Mouse (Mus musculus): ENCODE data around the gene Csrp3. TPM values are rescaled to one million over a fixed set of nuclear protein-coding genes. Genes with fewer than 3 reads are reported as not detected.

The Csrp3 gene
- polyA plus RNA-seq, 1 experiment from 2014 or later: 1.1 TPM

DNA sequence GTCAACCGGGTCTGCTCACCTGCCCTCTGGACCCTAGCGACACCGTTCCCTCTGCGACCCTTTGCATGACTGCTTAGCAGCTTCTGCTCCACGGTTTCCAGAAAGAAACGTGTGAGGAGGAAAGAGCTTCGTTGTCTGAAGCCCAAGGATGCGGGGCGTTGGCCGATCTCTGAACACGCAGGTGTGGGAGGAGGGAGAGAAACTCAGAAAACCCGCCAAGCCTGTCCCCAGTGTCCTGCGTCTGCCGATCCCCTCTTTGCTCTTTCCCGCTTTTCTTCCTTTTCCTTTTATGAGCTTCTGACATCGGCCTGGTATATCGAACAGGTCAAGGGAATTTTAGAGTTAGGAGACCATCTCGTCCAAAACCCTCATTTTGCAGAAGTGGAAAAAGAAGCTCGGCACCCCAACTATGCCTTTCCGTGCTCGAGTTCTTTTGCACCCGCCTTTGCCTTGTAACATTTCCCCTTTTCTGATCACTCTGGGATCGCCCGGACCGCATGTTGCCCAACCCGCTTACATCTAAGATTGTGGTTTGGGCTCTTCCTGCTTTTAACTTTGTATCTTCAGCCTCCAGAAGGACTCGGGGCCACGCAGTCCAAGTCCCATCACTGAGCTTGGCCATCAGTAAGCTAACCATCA, 34.3 kb upstream of the Csrp3 start:
- ATAC-seq (ENCODE audit: low read depth): no peak
- under 1% methylated on average over 28 of the region's 28 CpGs for WGBS (ENCODE audit: insufficient replicate concordance)
- Histone ChIP-seq H3K9me3 (replicated peaks) (no peaks in the 10 kb centered on the region), H3K27ac (peak overlapping the region; percentile 97), H3K9ac (peak overlapping the region; percentile 98), H3K4me1 (replicated peaks) (peaks cover 43% of the 10 kb centered on the region), H3K4me3 (replicated peaks) (peak overlapping the region; percentile 93), H3K36me3 (peaks cover 25% of the 10 kb centered on the region), H3K4me2 (peak overlapping the region; percentile 90), H3K27me3 (peaks cover 29% of the 10 kb centered on the region)
- peak; percentile 41 for DNase-seq

DNA sequence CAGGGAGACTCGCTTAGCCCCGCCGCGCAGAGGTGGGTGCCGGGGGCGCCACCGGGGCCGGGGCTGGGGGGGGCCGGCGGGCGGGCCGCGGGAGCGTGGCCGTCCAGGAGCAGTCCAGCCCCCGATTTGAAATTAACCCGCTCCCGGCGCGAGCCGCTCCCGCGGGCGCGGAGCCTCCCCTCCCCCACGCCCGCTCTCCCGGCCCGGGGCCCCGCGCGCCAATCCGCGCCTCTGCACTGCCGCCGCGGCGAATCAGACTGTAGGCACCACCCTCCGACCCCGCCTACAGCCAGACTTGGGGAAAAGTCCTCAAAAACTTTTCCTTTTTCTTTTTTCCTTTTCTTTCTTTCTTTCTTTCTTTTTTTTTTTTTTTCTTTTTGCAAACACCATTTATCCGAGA, 33.7 kb upstream of the Csrp3 start, which contains the start of gene E2f8:
Gene E2f8 (minus strand): TSS at position 111 of the 400 bp plus-strand sequence.
- ATAC-seq (ENCODE audit: low read depth): peak; percentile 72
- peak within 1 kb of the TSS; percentile 93 for H3K4me3 ChIP-seq (replicated peaks)
- H3K4me2 ChIP-seq: peak within 1 kb of the TSS; percentile 90
- 0% methylated on average over 30 of the region's 41 CpGs for WGBS (ENCODE audit: insufficient replicate concordance)
- H3K27ac ChIP-seq: peak within 1 kb of the TSS; percentile 97
- peaks cover 31% of the 10 kb centered on the region for H3K36me3 ChIP-seq
- peak; percentile 77 for DNase-seq
- peaks cover 23% of the 10 kb centered on the region for H3K27me3 ChIP-seq
- H3K9me3 ChIP-seq (replicated peaks): no peaks in the 10 kb centered on the region
- peak within 1 kb of the TSS; percentile 98 for H3K9ac ChIP-seq
- H3K4me1 ChIP-seq (replicated peaks): peaks cover 48% of the 10 kb centered on the region

DNA sequence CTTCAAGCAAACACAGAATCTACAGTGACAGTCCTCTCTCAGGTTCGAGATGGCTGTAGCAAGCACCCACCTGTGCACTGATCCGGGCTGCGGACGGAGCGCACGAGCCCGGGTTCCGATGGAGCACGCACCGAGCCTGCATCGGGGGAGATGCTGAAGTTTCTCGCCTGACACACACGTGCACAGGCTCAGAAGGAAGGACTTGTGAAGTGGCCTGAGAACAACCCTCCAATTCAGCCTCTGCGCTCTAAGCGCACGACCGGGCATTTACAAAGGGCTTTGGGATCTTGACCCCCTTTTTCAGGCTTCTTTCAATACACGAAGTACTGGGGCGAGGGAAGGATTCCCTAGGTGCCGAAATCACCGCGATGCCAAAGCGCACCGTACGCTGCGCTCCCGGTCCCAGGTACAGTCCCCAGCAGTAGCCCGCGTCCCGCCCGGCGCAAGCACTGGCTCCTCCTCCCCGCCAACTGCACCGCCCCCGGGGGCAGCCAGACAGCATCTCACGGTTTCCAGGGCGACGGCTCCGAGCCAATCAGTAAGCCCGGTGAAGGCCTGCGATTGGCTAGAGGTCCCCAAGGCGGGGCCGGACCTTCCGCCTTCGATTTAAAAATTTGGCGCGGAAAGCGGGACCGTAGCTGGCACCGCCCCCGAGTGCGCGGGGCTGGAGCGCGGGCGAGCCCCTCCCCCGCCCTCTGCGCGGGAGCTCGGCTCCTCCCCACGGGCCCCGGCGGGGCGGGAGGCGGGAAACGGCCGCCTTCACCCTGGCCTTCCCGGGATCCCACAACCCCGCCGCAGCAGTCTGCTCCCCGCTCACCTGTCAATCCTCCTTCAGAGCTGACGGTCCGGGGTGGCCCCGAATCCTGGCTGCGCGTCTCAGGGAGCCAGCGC, 33.0 kb upstream of the Csrp3 start:
- peak overlapping the region; percentile 93 for H3K4me3 ChIP-seq (replicated peaks)
- H3K4me2 ChIP-seq: peak overlapping the region; percentile 90
- peaks cover 48% of the 10 kb centered on the region for H3K4me1 ChIP-seq (replicated peaks)
- peaks cover 38% of the 10 kb centered on the region for H3K36me3 ChIP-seq
- no peaks in the 10 kb centered on the region for H3K9me3 ChIP-seq (replicated peaks)
- under 1% methylated on average over 77 of the region's 77 CpGs for WGBS (ENCODE audit: insufficient replicate concordance)
- H3K27me3 ChIP-seq: peaks cover 22% of the 10 kb centered on the region
- ATAC-seq (ENCODE audit: low read depth): peak; percentile 94
- peak; percentile 99 for DNase-seq
- H3K27ac ChIP-seq: peak overlapping the region; percentile 97
- peak overlapping the region; percentile 98 for H3K9ac ChIP-seq

DNA sequence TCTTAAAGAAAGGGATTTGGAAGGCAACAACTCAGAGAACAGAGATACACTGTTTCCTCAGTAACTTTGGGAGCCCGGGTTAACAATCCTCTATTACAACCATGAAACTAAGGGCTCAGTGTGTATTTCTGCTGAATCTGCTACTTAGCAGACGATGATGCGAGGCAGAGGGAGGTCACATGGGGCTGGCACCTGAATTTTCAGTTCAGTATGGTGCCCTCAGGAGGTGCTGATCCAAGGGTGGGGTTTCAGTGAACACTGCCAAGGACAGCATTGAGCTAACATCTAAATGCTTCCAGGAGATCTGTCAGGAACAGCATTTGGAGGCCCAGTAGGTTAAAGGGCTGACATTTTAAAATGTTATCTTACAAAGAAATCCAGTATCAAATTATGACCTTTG, 31.7 kb upstream of the Csrp3 start:
- WGBS (ENCODE audit: insufficient replicate concordance): 43% methylated on average over 3 of the region's 3 CpGs
- H3K27me3 ChIP-seq: peaks cover 19% of the 10 kb centered on the region
- H3K9me3 ChIP-seq (replicated peaks): no peaks in the 10 kb centered on the region
- H3K27ac ChIP-seq: peak overlapping the region; percentile 50
- peak overlapping the region; percentile 73 for H3K9ac ChIP-seq
- DNase-seq (no peak), ATAC-seq (ENCODE audit: low read depth) (no peak)
- peaks cover 50% of the 10 kb centered on the region for H3K36me3 ChIP-seq
- H3K4me3 ChIP-seq (replicated peaks): peak overlapping the region; percentile 93
- H3K4me1 ChIP-seq (replicated peaks): peaks cover 48% of the 10 kb centered on the region
- H3K4me2 ChIP-seq: peak overlapping the region; percentile 82

DNA sequence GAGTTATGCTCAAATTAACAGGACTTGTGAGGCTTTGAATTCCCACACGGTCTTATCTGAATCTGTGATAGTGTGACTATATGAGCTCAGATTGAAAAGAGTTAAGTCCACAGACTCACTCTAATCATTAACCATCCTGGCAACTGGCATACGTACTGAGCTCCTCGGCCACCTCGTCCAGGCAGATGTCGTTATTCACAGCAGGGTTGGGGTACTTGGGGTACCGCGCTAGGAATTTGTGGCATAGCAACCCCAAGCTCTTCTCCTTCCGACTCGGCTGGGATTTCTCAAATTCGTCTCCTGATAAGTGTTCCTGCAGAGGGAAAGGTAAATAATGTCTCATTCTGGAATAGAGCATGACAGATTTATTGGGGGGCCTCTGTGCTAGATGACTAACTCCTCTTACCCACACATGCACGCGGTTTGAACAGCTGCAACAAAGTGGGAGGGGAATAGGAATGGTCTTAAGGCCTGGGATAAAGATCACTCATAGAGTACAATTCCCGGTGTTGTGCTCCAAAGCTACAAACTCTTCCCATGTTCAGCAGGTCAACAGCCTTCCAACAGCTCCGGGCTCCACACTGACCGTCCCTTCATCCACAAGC, 30.1 kb upstream of the Csrp3 start:
- 86% methylated on average over 15 of the region's 15 CpGs for WGBS (ENCODE audit: insufficient replicate concordance)
- ATAC-seq (ENCODE audit: low read depth) (no peak), DNase-seq (no peak)
- Histone ChIP-seq H3K27ac (no peak overlapping the region), H3K4me3 (replicated peaks) (peak overlapping the region; percentile 93; the same call in 1 of the 2 replicates), H3K4me2 (peak overlapping the region; percentile 82), H3K9ac (0 out of 2 replicates have a peak overlapping the region, but pooled peaks have one; percentile 34), H3K4me1 (replicated peaks) (peaks cover 43% of the 10 kb centered on the region), H3K36me3 (peaks cover 67% of the 10 kb centered on the region), H3K27me3 (peaks cover 4% of the 10 kb centered on the region; the same call in 1 of the 2 replicates), H3K9me3 (replicated peaks) (no peaks in the 10 kb centered on the region)

DNA sequence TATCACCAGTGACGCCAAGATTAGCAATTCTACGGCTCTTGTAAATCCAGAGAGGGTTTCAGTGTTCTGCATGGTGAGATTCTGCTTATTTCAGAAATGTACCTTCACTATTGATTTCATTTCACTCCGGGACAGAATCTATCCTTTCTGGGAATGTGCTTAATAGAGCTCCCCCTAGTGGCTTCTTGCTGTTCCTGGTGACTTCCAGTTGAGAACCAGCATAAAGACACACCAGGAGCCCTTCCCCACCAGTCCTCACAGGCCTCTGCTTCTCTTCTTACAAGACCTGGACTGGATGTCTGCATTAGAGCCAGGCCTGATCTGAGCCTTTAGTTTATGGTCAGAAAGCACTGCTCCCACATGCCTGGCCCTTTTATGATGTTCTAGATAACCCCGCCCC, 28.7 kb upstream of the Csrp3 start:
- ATAC-seq (ENCODE audit: low read depth) (no peak), DNase-seq (peak; percentile 27)
- 0 out of 2 replicates have a peak overlapping the region, but pooled peaks have one; percentile 27 for H3K27ac ChIP-seq
- H3K36me3 ChIP-seq: peaks cover 81% of the 10 kb centered on the region
- peaks cover 32% of the 10 kb centered on the region for H3K4me1 ChIP-seq (replicated peaks)
- H3K4me3 ChIP-seq (replicated peaks): no peak overlapping the region
- no peak overlapping the region for H3K9ac ChIP-seq
- WGBS (ENCODE audit: insufficient replicate concordance): 76% methylated on average over 4 of the region's 4 CpGs
- H3K27me3 ChIP-seq: no peaks in the 10 kb centered on the region
- no peaks in the 10 kb centered on the region for H3K9me3 ChIP-seq (replicated peaks)
- H3K4me2 ChIP-seq: no peak overlapping the region

DNA sequence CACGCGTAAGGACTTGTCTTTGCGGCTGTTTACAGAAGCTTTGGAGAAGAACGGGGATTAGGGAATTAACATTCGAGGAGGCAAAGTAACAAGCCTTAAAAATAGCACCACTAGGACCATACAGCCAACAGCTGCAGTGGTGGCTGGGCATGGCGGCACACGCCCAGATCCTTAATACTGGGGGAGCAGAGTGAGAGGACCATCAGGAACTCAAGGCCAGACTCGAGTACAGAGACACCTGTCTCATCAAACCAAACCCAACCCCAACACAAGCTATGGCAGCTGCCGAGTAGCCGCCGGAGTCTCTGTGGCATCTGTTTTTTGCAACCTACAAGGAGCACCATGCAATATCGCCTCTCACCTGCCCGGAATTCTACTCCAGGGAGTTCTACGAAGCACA, 27.3 kb upstream of the Csrp3 start:
- H3K4me2 ChIP-seq: no peak overlapping the region
- H3K36me3 ChIP-seq: peaks cover 95% of the 10 kb centered on the region
- H3K27me3 ChIP-seq: no peaks in the 10 kb centered on the region
- no peak overlapping the region for H3K9ac ChIP-seq
- no peak overlapping the region for H3K27ac ChIP-seq
- DNase-seq: no peak
- H3K4me1 ChIP-seq (replicated peaks): peaks cover 32% of the 10 kb centered on the region
- no peak overlapping the region for H3K4me3 ChIP-seq (replicated peaks)
- ATAC-seq (ENCODE audit: low read depth): no peak
- H3K9me3 ChIP-seq (replicated peaks): no peaks in the 10 kb centered on the region
- WGBS (ENCODE audit: insufficient replicate concordance): 95% methylated on average over 14 of the region's 14 CpGs

DNA sequence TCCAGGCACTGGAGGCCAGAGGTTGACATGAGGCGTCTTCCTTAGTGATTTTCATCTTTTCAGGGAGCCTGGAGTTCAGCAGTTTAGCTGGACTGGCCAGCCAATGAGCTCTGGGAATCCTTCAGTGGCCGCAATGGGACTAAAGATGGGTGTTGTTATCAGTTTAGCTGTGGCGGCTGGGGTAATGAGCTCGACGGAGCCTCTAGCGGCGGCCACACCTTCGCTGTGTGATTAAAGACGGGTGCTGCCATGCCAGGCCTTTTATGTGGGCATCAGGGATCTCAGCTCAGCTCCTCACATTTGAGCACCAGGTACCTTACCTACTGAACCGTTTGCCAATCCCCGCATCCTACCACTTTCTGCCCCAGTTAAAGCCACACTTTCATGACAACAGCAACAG, 23.5 kb upstream of the Csrp3 start:
- Histone ChIP-seq H3K4me1 (replicated peaks) (no peaks in the 10 kb centered on the region), H3K4me2 (no peak overlapping the region), H3K36me3 (peaks cover 100% of the 10 kb centered on the region), H3K9me3 (replicated peaks) (no peaks in the 10 kb centered on the region), H3K4me3 (replicated peaks) (no peak overlapping the region), H3K27me3 (no peaks in the 10 kb centered on the region), H3K9ac (no peak overlapping the region), H3K27ac (no peak overlapping the region)
- 79% methylated on average over 11 of the region's 11 CpGs for WGBS (ENCODE audit: insufficient replicate concordance)
- ATAC-seq (ENCODE audit: low read depth): no peak
- DNase-seq: no peak

DNA sequence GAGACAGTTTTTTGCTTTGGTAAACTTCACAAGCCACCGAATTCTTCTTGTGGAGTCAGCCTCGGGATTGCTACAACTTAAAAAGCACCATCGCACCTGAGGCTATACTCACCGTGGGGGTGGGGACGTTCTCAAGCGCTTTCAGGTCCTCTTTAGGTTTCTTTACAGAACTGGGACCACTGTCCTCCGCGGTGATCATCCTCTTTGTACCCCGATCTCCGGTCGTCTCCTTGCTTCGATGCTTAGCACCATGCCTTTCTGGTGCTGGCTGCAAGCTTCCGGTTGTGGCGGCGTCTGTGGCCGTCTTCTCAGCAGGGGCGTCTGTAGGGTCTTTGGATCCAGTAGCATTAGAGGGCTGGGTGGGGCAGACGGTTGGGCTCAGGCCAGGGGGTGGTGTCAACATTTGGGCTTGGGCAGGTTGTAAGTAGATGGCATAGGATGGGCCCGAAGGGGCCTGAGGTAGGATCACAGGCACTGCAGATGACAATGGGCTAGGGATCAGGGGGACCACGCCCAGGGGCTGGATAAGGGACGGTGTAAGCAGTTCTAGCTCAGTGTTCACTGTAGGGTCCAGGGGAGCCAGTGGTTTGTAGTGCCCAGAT, 22.8 kb upstream of the Csrp3 start:
- Histone ChIP-seq H3K9me3 (replicated peaks) (no peaks in the 10 kb centered on the region), H3K36me3 (peaks cover 99% of the 10 kb centered on the region), H3K4me3 (replicated peaks) (no peak overlapping the region), H3K27me3 (no peaks in the 10 kb centered on the region), H3K4me1 (replicated peaks) (0 out of 2 replicates have a peak, but pooled peaks cover 5% of the 10 kb centered on the region), H3K4me2 (no peak overlapping the region), H3K27ac (no peak overlapping the region), H3K9ac (no peak overlapping the region)
- WGBS (ENCODE audit: insufficient replicate concordance): 92% methylated on average over 21 of the region's 21 CpGs
- ATAC-seq (ENCODE audit: low read depth) (peak; percentile 22; the same call in 1 of the 2 replicates), DNase-seq (no peak)

DNA sequence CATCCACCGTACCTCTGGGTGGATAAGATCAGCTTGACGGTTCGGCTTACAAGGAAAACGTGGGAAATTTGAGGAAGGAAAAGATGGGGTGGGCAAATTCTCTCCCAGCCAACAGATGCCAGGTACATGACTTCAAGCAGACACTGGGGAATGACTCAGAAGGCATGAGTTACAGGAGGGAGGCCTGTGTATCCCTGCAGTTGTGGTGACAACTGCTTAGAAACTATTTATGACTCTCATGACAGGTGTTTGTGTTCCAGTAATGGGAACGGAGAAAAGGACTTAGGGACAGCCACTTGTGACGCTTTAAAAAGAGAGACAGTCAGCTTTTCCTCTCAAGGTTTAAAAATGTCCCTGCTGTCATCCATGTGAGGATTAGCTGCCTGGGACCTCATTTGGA, 22.3 kb upstream of the Csrp3 start:
- Histone ChIP-seq H3K4me2 (no peak overlapping the region), H3K4me3 (replicated peaks) (no peak overlapping the region), H3K4me1 (replicated peaks) (0 out of 2 replicates have a peak, but pooled peaks cover 9% of the 10 kb centered on the region), H3K36me3 (peaks cover 99% of the 10 kb centered on the region), H3K27ac (no peak overlapping the region), H3K9me3 (replicated peaks) (no peaks in the 10 kb centered on the region), H3K27me3 (no peaks in the 10 kb centered on the region), H3K9ac (no peak overlapping the region)
- ATAC-seq (ENCODE audit: low read depth) (no peak), DNase-seq (no peak)
- 86% methylated on average over 6 of the region's 6 CpGs for WGBS (ENCODE audit: insufficient replicate concordance)

DNA sequence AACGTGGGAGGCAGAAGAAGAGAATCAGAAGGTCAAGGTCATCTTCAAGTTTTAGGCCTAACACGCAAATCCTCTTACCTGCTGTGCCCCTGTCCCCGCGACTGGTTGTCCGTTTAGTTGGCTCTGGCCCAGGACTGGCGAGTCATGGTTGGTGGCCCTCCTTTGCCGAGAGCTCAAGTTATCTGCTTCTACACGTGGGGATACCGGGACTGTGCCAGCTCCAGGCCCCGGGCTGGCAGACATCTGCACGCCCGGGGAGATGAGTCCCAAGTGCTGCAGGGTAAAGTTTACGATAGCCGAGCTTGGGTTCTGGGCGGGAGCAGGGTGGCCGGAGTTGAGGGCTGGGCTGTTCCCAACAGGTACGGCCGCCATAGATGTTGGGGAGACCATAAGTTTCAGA, 19.7 kb upstream of the Csrp3 start:
- 0 out of 2 replicates have a peak, but pooled peaks cover 10% of the 10 kb centered on the region for H3K4me1 ChIP-seq (replicated peaks)
- no peak overlapping the region for H3K4me3 ChIP-seq (replicated peaks)
- H3K36me3 ChIP-seq: peaks cover 89% of the 10 kb centered on the region
- no peaks in the 10 kb centered on the region for H3K9me3 ChIP-seq (replicated peaks)
- H3K9ac ChIP-seq: no peak overlapping the region
- no peak for DNase-seq
- no peaks in the 10 kb centered on the region for H3K27me3 ChIP-seq
- WGBS (ENCODE audit: insufficient replicate concordance): 92% methylated on average over 18 of the region's 18 CpGs
- H3K4me2 ChIP-seq: no peak overlapping the region
- no peak overlapping the region for H3K27ac ChIP-seq
- ATAC-seq (ENCODE audit: low read depth): no peak
